Mouse (Mus musculus) layer of hippocampus, postnatal 36 days (tissue): ENCODE measurements around the gene Zfp358. TPM values are rescaled to one million over a fixed set of nuclear protein-coding genes. Genes with fewer than 3 reads are reported as not detected.

Source experiments
- total RNA-seq, 2 experiments: library from RNA; stranded (reverse); gene quantifications; 2 replicates each; pipeline ENCODE4 v1.2.3; 2021

Gene Zfp358
- total RNA-seq, 2 experiments from 2014 or later, result 28.1 to 31.7 TPM

Other genes starting within 250 kb of the Zfp358 start
- 10 to 100 TPM; 46.9 to 50.3 TPM for gene Insr, start 213.5 kb upstream of the Zfp358 start, total RNA-seq
- gene A430078G23Rik, start 139.7 kb upstream of the Zfp358 start, total RNA-seq, result under 1 TPM in 1 of 2 experiments, not detected in 1; 0.25 TPM
- gene Arhgef18, start 100.1 kb upstream of the Zfp358 start, total RNA-seq, result 10 to 100 TPM; 46.0 to 50.5 TPM
- gene Pex11g, start 25.5 kb upstream of the Zfp358 start, total RNA-seq, result 1 to 10 TPM in 1 of 2 experiments, under 1 TPM in 1; 0.94 to 1.4 TPM
- under 1 TPM; 0.45 to 0.58 TPM for gene Tex45, start 22.3 kb upstream of the Zfp358 start, total RNA-seq
- gene Mcoln1, start 7.3 kb downstream of the Zfp358 start, total RNA-seq, result 10 to 100 TPM; 78.4 to 86.6 TPM
- 10 to 100 TPM; 75.3 to 87.4 TPM for gene Pnpla6, start 22.2 kb downstream of the Zfp358 start, total RNA-seq
- not detected for gene C330021F23Rik, start 74.9 kb downstream of the Zfp358 start, total RNA-seq
- 10 to 100 TPM; 34.4 to 41.0 TPM for gene Camsap3, start 94.2 kb downstream of the Zfp358 start, total RNA-seq
- 10 to 100 TPM; 35.6 to 37.6 TPM for gene Xab2, start 128.2 kb downstream of the Zfp358 start, total RNA-seq
- gene Pet100, start 128.4 kb downstream of the Zfp358 start, total RNA-seq, result 10 to 100 TPM; 84.7 to 95.6 TPM
- 1 to 10 TPM; 1.1 to 1.9 TPM for gene Pcp2, start 132.4 kb downstream of the Zfp358 start, total RNA-seq
- 10 to 100 TPM; 36.3 to 47.1 TPM for gene Stxbp2, start 137.8 kb downstream of the Zfp358 start, total RNA-seq
- 1 to 10 TPM in 1 of 2 experiments, under 1 TPM in 1; 0.46 to 1.5 TPM for gene Retn, start 162.6 kb downstream of the Zfp358 start, total RNA-seq
- under 1 TPM in 1 of 2 experiments, not detected in 1; 0.30 TPM for gene Mcemp1, start 172.6 kb downstream of the Zfp358 start, total RNA-seq
- gene Fcor, start 179.2 kb downstream of the Zfp358 start, total RNA-seq, result 10 to 100 TPM; 18.8 to 26.5 TPM
- 10 to 100 TPM; 26.8 to 31.6 TPM for gene Trappc5, start 183.2 kb downstream of the Zfp358 start, total RNA-seq
- gene Fcer2a, start 201.0 kb downstream of the Zfp358 start, total RNA-seq, result not detected
- not detected for gene Clec4g, start 227.5 kb downstream of the Zfp358 start, total RNA-seq